Mouse (Mus musculus) gastrocnemius, adult 18-20 months (tissue): ENCODE data around the gene Rbm4b. TPM values are rescaled to one million over a fixed set of nuclear protein-coding genes. Genes with fewer than 3 reads are reported as not detected.
A peak's percentile ranks its signal among the peaks of the same experiment; 100 is the strongest.
"Not testable (repeated sequence)": the region's sequence is repeated elsewhere in the genome, so short reads cannot be mapped to it uniquely, and the experiment has no call there.

Source experiments
- DNase-seq: peaks from one replicate; pipeline ENCODE4 v3.0.0; 2021; ENCODE audit warnings: low spot score
- total RNA-seq, 2 experiments: library from RNA; stranded (reverse); gene quantifications; 2 replicates each; pipeline ENCODE4 v1.2.3; 2021

Rbm4b gene
- total RNA-seq, 2 experiments from 2014 or later = 2.3 to 2.7 TPM

DNA sequence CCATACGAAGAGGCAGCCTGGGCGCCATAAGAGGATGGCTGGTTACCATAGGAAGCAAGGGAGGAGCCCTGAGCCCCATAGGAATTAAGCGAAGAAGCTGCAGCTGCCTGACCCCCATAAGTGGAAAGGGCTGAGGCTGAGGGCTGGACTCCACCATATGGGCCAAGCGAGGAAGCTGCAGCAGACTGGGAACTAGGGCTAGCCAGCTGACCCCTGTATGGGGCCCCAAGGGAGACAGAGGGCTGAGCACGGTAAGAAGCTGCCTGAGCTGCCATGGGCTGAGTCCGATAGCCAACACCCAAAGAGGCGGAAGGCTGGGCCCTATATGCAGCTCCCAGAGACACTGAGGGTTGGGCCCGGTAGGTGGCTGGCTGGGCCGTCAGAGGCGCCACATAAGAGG lies 47.0 kb downstream of the Rbm4b start:
- no peak for DNase-seq

DNA sequence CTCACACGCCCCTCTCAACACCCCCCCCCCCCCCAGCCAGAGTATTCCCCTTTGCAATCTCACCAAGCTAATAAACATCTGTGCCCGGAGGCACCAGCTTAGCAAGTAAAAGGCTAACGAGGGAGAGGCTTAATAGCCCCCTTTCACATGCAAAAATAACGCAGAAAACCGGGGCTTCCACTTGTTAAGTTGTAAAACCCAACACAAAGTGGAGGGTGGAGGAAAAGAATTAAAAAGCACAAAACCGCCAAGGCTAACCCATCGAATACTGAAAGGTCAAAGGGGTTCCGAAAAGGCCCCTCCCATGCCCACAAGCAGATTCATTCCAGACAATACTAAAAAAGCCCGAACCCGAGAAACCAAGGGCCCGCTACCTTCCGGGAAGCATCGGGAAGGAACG lies 54.0 kb downstream of the Rbm4b start:
- DNase-seq = no peak

DNA sequence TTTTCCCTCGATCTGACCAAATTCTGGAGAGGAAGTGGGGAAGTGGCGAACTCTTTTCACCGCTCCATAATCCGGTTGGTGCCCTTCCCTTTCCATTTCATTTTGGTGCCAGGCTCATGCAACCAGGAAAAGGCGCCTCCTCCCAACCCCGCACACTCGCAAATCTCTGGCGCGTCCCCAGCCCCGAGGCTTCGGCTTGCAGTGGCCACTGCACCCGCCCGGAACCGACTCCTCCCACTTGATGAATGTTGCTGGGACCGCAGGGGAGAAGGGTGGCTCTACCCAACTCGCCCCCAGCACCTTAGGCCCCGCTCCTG lies 54.4 kb downstream of the Rbm4b start:
- no peak for DNase-seq

DNA sequence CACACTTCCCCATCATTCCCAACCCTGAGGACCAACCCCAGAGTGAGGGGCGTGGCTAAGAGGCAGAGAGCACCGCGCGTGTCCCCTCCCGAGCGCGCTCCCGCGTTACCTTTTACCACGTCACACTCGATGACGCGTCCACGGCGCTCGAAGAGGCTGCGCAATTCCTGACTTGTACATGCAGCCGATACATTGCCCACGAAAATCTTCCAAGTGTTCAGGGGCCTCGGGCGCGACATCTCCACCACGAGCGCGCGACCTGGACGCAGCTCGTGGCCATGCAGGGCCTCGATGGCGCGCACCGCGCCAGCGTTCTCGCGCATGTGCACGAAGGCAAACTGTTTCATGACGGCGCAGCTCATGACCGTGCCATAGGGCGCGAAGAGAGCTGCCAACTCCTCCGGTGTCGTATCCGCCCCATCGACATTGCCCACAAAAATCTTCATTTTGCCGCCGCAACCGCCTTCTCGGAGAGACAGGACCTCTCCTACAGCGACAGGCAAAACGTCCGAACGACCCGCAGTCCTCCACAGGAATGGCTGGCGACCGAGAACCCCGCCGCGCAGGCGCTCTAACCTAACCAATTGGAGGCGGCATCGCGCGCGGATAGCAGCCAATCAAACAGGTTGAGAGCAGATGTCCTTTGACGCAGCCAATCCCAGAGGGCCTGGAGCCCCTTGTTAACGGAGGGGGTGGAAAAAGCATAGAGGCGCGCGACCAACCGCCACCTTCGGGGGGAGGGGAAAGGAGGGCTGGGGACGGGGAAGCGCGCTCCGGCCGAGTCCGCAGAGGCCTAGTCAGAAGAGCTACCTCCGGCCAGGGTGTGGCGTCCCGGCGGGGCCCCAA lies 55.0 kb downstream of the Rbm4b start, which contains the start of the genes Gm21992 and Rbm14:
TSS of gene Gm21992 (minus strand) at position 550 of the 846 bp plus-strand sequence.
TSS of gene Rbm14 (minus strand) at position 572 of the 846 bp plus-strand sequence.
- peak; percentile 98 for DNase-seq

DNA sequence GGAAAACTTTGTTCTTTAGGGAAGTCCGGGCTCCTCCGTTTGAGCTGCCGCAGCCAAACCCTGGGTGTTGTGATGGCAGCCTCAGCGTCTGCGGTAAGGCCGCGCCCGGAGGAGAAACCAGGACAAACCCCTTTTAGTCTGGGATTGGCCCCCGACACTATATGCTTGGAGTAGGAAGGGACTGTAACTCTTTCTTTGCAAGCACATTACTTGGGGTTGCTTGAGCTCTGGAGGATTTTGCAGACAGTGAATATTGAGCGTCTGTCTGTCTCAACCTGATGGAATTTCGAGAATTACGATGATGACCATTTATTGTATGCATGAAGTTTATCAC lies 55.6 kb downstream of the Rbm4b start:
- DNase-seq = no peak

DNA sequence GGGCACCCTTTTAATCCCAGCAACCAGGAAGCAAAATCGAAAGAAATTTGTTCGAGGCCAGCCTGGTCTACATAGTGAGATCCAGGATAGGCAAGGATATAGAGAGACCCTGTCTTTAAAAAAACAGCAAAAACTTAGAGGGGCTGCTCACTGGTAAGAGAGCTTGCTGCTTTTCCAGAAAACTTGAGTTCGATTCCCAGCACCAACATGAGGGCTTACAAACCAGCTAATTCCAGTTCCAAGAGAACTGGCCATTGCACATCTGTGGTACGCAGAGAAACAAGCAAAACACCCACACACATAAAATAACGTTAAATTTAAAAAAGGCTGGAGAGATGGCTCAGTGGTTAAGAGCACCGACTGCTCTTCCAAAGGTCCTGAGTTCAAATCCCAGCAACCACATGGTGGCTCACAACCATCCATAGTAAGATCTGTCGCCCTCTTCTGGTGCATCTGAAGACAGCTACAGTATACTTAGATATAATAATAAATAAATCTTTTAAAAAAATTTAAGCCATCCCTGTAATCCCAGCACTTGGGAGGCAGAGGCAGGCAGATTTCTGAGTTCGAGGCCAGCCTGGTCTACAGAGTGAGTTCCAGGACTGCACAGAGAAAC lies 56.1 kb downstream of the Rbm4b start:
- not testable (repeated sequence) for DNase-seq

DNA sequence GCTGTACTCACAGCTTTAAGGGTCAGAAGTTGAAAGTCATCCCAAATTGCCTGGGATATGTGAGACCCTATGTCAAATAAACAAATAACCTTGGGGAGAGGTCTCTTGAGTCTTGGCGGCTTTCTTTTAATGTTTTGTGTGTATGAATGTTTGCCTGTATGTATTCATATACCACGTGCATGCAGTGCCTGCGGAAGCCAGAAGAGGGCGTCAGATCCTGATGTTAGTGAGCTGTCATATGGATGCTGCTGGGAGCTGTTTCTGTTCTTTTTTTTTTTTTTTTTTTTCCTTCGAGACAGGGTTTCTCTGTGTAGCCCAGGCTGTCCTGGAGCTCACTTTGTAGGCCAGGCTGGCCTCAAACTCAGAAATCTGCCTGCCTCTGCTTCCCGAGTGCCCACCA lies 56.7 kb downstream of the Rbm4b start:
- DNase-seq = no peak

Other genes with a start within 250 kb of the Rbm4b start
- gene Pcx, start 246.0 kb upstream of the Rbm4b start, total RNA-seq = 100 to 1,000 TPM in 1 of 2 experiments, 10 to 100 TPM in 1; 57.4 to 111 TPM
- 1 to 10 TPM in 1 of 2 experiments, under 1 TPM in 1; 0.94 to 1.2 TPM for gene Lrfn4, start 140.8 kb upstream of the Rbm4b start, total RNA-seq
- gene Rce1, start 130.9 kb upstream of the Rbm4b start, total RNA-seq = 1 to 10 TPM; 4.3 to 4.5 TPM
- gene Gm960, start 57.8 kb upstream of the Rbm4b start, total RNA-seq = under 1 TPM in 1 of 2 experiments, not detected in 1; 0.31 TPM
- gene Sptbn2, start 45.3 kb upstream of the Rbm4b start, total RNA-seq = under 1 TPM; 0.02 to 0.07 TPM
- 10 to 100 TPM; 31.4 to 34.8 TPM for gene Rbm4, start 37.4 kb downstream of the Rbm4b start, total RNA-seq
- gene Gm21992, start 55.1 kb downstream of the Rbm4b start, total RNA-seq = 10 to 100 TPM in 1 of 2 experiments, 1 to 10 TPM in 1; 6.8 to 12.7 TPM
- gene Rbm14, start 55.1 kb downstream of the Rbm4b start, total RNA-seq = 10 to 100 TPM in 1 of 2 experiments, 1 to 10 TPM in 1; 8.0 to 10.5 TPM
- gene Ccs, start 82.8 kb downstream of the Rbm4b start, total RNA-seq = 10 to 100 TPM; 20.0 to 24.1 TPM
- not detected for gene Ccdc87, start 82.9 kb downstream of the Rbm4b start, total RNA-seq
- gene Ctsf, start 98.6 kb downstream of the Rbm4b start, total RNA-seq = 10 to 100 TPM; 26.6 to 30.1 TPM
- 1,000 to 10,000 TPM; 7,595 to 9,342 TPM for gene Actn3, start 121.4 kb downstream of the Rbm4b start, total RNA-seq
- 1 to 10 TPM; 2.0 to 2.3 TPM for gene Zdhhc24, start 122.2 kb downstream of the Rbm4b start, total RNA-seq
- gene Bbs1, start 150.1 kb downstream of the Rbm4b start, total RNA-seq = 1 to 10 TPM; 1.7 to 2.0 TPM
- 10 to 100 TPM; 13.2 to 14.2 TPM for gene Dpp3, start 171.8 kb downstream of the Rbm4b start, total RNA-seq
- gene Peli3, start 186.6 kb downstream of the Rbm4b start, total RNA-seq = 1 to 10 TPM; 2.4 to 2.7 TPM
- 10 to 100 TPM; 64.6 to 66.7 TPM for gene Mrpl11, start 205.7 kb downstream of the Rbm4b start, total RNA-seq
- gene Npas4, start 233.8 kb downstream of the Rbm4b start, total RNA-seq = not detected